Mouse (Mus musculus) spleen, adult 2 months (tissue): ENCODE measurements around the gene Osbp.

Experiments used
- CTCF ChIP-seq: fragments of 200-500 bp; IDR thresholded peaks from 2 replicates; pipeline ENCODE4 v1.5.1; 2011; ENCODE audit warnings: mild to moderate bottlenecking, inconsistent platforms; ENCODE audit not compliant: insufficient read depth, insufficient read length, insufficient replicate concordance; ENCODE audit errors: extremely low read depth
- POLR2A ChIP-seq: fragments of 200-500 bp; IDR thresholded peaks from 2 replicates; pipeline ENCODE4 v1.6.1; 2011; ENCODE audit warnings: low read depth, low read length, inconsistent platforms

DNA sequence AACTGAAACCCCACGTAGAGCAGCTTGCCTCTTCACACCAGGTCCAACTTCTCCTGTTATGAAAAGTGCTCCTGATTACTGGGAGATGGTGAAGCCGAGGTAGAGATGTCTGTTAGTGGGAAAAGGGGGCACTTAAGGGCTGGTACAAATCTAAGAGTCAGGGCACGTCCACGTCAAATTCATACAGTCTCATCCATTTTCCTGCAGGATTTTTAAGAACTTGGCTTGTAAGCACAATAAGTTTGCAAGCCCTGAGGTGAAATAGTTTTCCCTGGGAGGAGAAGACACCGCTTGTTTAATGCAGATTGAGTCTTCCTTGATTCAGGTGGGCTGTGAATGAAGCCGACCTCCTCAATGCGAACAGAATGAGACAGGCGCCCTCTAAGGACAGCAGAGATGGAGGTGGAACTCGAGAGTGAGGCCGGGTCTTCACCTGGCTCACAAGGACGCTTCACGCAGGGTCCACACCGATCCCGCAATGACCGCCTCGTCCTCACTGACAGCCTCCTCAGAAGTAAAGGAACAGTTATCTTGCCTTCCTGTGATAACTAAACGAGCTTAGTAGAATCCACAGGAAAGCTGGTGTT, 40.7 kb downstream of the Osbp start:
- TF ChIP-seq CTCF, result no peak
- no peak for TF ChIP-seq POLR2A
